Mouse (Mus musculus) neural tube, embryonic 13.5 days (tissue): Measurements from ENCODE around the gene Igsf23. TPM values are rescaled to one million over a fixed set of nuclear protein-coding genes. Genes with fewer than 3 reads are reported as not detected.

Experiments
- ATAC-seq: fragments of 200-750 bp; cut with Nextera tagmentation; 2 replicates; pipeline ENCODE4 v1.8.0; 2017; ENCODE audit warnings: low read depth, mild to moderate bottlenecking, moderate TSS enrichment, moderate library complexity
- H3K27ac ChIP-seq: fragments of 300-500 bp; sonication (generic); replicated peaks from 2 replicates; pipeline ENCODE4 v1.5.1; 2015; ENCODE audit warnings: moderate library complexity, mild to moderate bottlenecking, inconsistent platforms
- H3K27me3 ChIP-seq: fragments of 300-500 bp; sonication (generic); 2 replicates; pipeline ENCODE4 v1.6.1; 2015; ENCODE audit warnings: mild to moderate bottlenecking, inconsistent platforms
- H3K36me3 ChIP-seq: fragments of 300-500 bp; sonication (generic); 2 replicates; pipeline ENCODE4 v1.6.1; 2015; ENCODE audit warnings: mild to moderate bottlenecking, inconsistent platforms
- H3K4me1 ChIP-seq: fragments of 300-500 bp; sonication (generic); replicated peaks from 2 replicates; pipeline ENCODE4 v1.6.1; 2015; ENCODE audit warnings: inconsistent platforms
- H3K4me2 ChIP-seq: fragments of 300-500 bp; sonication (generic); 2 replicates; pipeline ENCODE4 v1.6.1; 2015; ENCODE audit warnings: inconsistent platforms, mild to moderate bottlenecking, moderate library complexity
- H3K4me3 ChIP-seq: fragments of 300-500 bp; sonication (generic); 2 replicates; pipeline ENCODE4 v1.5.1; 2015; ENCODE audit warnings: mild to moderate bottlenecking, inconsistent platforms
- H3K9ac ChIP-seq: fragments of 300-500 bp; sonication (generic); 2 replicates; pipeline ENCODE4 v1.6.1; 2015; ENCODE audit warnings: moderate library complexity, mild to moderate bottlenecking, inconsistent platforms
- H3K9me3 ChIP-seq: fragments of 300-500 bp; sonication (generic); 2 replicates; pipeline ENCODE4 v1.6.1; 2016; ENCODE audit warnings: inconsistent platforms
- WGBS: fragments of 180-500 bp; shearing (Covaris S2); methylation state at CpG from one replicate; pipeline ENCODE4 v1.1.7; 2015; 5-methylcytosine and 5-hydroxymethylcytosine counted together
- polyA plus RNA-seq: library from polyadenylated mRNA; unstranded; fragments of >200 nt; fragmentation: Nextera tagmentation; extraction: Ambion mirVana; gene quantifications from 2 replicates; pipeline ENCODE4 v1.2.1, GENCODE M21; 2015

The Igsf23 gene
- polyA plus RNA-seq, 1 experiment from 2014 or later = not detected

GRCm38 (mm10) chr7:19911695-19912524, 38.6 kb downstream of the Igsf23 start:
- H3K27ac ChIP-seq = no peak overlapping the region

GRCm38 (mm10) chr7:19911292-19911658, 39.3 kb downstream of the Igsf23 start:
- Histone ChIP-seq H3K36me3 (peaks cover 33% of the 10 kb centered on the region), H3K9me3 (peaks cover 5% of the 10 kb centered on the region; the same call in 1 of the 2 replicates), H3K9ac (no peak overlapping the region), H3K27me3 (no peaks in the 10 kb centered on the region), H3K27ac (no peak overlapping the region), H3K4me1 (no peaks in the 10 kb centered on the region), H3K4me3 (no peak overlapping the region), H3K4me2 (no peak overlapping the region)
- no peak for ATAC-seq
- 92% methylated on average over 6 of the region's 6 CpGs for WGBS

More at GRCm38 (mm10) chr7:19911695-19912524, 38.6 kb downstream of the Igsf23 start:
- H3K36me3 ChIP-seq = peaks cover 33% of the 10 kb centered on the region
- H3K9ac ChIP-seq = no peak overlapping the region
- no peak for ATAC-seq
- H3K4me3 ChIP-seq = no peak overlapping the region
- peaks cover under 1% of the 10 kb centered on the region; the same call in 1 of the 2 replicates for H3K9me3 ChIP-seq
- H3K4me2 ChIP-seq = no peak overlapping the region
- H3K27me3 ChIP-seq = no peaks in the 10 kb centered on the region
- WGBS = 88% methylated on average over 23 of the region's 23 CpGs
- H3K4me1 ChIP-seq = no peaks in the 10 kb centered on the region

GRCm38 (mm10) chr7:19910421-19911291, 39.9 kb downstream of the Igsf23 start:
- 48% methylated on average over 21 of the region's 21 CpGs for WGBS

GRCm38 (mm10) chr7:19889881-19890280, 60.7 kb downstream of the Igsf23 start:
- Histone ChIP-seq H3K4me2 (no peak overlapping the region), H3K27ac (no peak overlapping the region), H3K27me3 (no peaks in the 10 kb centered on the region), H3K4me3 (no peak overlapping the region), H3K9me3 (0 out of 2 replicates have a peak, but pooled peaks cover 2% of the 10 kb centered on the region), H3K9ac (no peak overlapping the region), H3K36me3 (no peaks in the 10 kb centered on the region), H3K4me1 (no peaks in the 10 kb centered on the region)
- ATAC-seq = no peak
- 43% methylated on average over 8 of the region's 8 CpGs for WGBS

More at GRCm38 (mm10) chr7:19910421-19911291, 39.9 kb downstream of the Igsf23 start:
- no peaks in the 10 kb centered on the region for H3K27me3 ChIP-seq
- ATAC-seq = peak; percentile 80
- no peak overlapping the region for H3K4me2 ChIP-seq
- no peak overlapping the region for H3K27ac ChIP-seq
- H3K9me3 ChIP-seq = peaks cover 5% of the 10 kb centered on the region; the same call in 1 of the 2 replicates
- H3K9ac ChIP-seq = no peak overlapping the region
- H3K4me3 ChIP-seq = no peak overlapping the region
- peaks cover 35% of the 10 kb centered on the region for H3K36me3 ChIP-seq
- no peaks in the 10 kb centered on the region for H3K4me1 ChIP-seq

- Histone ChIP-seq H3K4me2 (no peak within 1 kb of the TSS), H3K27me3 (no peaks in the 10 kb centered on the region), H3K36me3 (no peaks in the 10 kb centered on the region), H3K4me1 (no peaks in the 10 kb centered on the region), H3K9ac (no peak within 1 kb of the TSS), H3K9me3 (no peaks in the 10 kb centered on the region), H3K27ac (no peak within 1 kb of the TSS), H3K4me3 (no peak within 1 kb of the TSS)
- ATAC-seq = no peak
- WGBS = 77% methylated on average over 7 of the region's 7 CpGs
Observed at GRCm38 (mm10) chr7:19887849-19888248, 62.7 kb downstream of the Igsf23 start, which contains the start of gene Ceacam19. TSS of gene Ceacam19 (minus strand) at chr7:19887965.

Other genes with a start within 250 kb of the Igsf23 start
- gene Tomm40, start 235.3 kb downstream of the Igsf23 start, polyA plus RNA-seq = 117 and 134 TPM in 2 replicates
- 54.6 and 56.2 TPM in 2 replicates for gene Nectin2, start 200.3 kb downstream of the Igsf23 start, polyA plus RNA-seq
- 14.2 and 16.6 TPM in 2 replicates for gene Bcam, start 179.7 kb downstream of the Igsf23 start, polyA plus RNA-seq
- not detected in 2 replicates for gene Cblc, start 153.9 kb downstream of the Igsf23 start, polyA plus RNA-seq
- 0.32 and 1.8 TPM in 2 replicates for gene Bcl3, start 128.0 kb downstream of the Igsf23 start, polyA plus RNA-seq
- 5.2 and 6.6 TPM in 2 replicates for gene Gm19345, start 98.8 kb downstream of the Igsf23 start, polyA plus RNA-seq
- 0.36 and 0.48 TPM in 2 replicates for gene Ceacam16, start 89.5 kb downstream of the Igsf23 start, polyA plus RNA-seq
- not detected in 2 replicates for gene Ceacam19, start 62.8 kb downstream of the Igsf23 start, polyA plus RNA-seq
- 8.9 and 10.3 TPM in 2 replicates for gene Pvr, start 29.6 kb downstream of the Igsf23 start, polyA plus RNA-seq
- not detected in 2 replicates for gene Ceacam20, start 14.7 kb upstream of the Igsf23 start, polyA plus RNA-seq
- gene Nlrp9b, start 40.7 kb upstream of the Igsf23 start, polyA plus RNA-seq = not detected in 2 replicates
- not detected in 2 replicates for gene Vmn1r91, start 148.9 kb upstream of the Igsf23 start, polyA plus RNA-seq
- not detected in 2 replicates for gene Gm16442, start 171.8 kb upstream of the Igsf23 start, polyA plus RNA-seq
- gene Vmn1r93, start 188.3 kb upstream of the Igsf23 start, polyA plus RNA-seq = not detected in 2 replicates
- gene Vmn1r94, start 217.6 kb upstream of the Igsf23 start, polyA plus RNA-seq = not detected in 2 replicates
- gene Vmn1r95, start 243.0 kb upstream of the Igsf23 start, polyA plus RNA-seq = not detected in 2 replicates